Mouse (Mus musculus): ENCODE data around the gene Il22ra1. TPM values are rescaled to one million over a fixed set of nuclear protein-coding genes. Genes with fewer than 3 reads are reported as not detected.
A peak's percentile ranks its signal among the peaks of the same experiment; 100 is the strongest.

Il22ra1 gene
- polyA plus RNA-seq, 1 experiment from 2014 or later, result 0.39 TPM

- DNase-seq (no peak), ATAC-seq (no peak)
- Histone ChIP-seq H3K4me1 (ENCODE audit: insufficient read depth) (no peaks in the 10 kb centered on the region; the same call in none of the 2 replicates), H3K27me3 (ENCODE audit: insufficient read depth, low read length) (no peaks in the 10 kb centered on the region), H3K36me3 (replicated peaks; ENCODE audit: insufficient read depth, low read length) (no peaks in the 10 kb centered on the region), H3K4me3 (ENCODE audit: low read depth, low read length) (no peak overlapping the region), H3K27ac (ENCODE audit: low read depth) (no peak overlapping the region), H3K9ac (replicated peaks) (no peak overlapping the region), H3K9me3 (ENCODE audit: low read length) (no peaks in the 10 kb centered on the region), H3K4me2 (ENCODE audit: low read depth, low read length) (no peak overlapping the region)
- TF ChIP-seq CTCF (IDR thresholded peaks at IDR 0.05; ENCODE audit: low read depth), result 0 out of 2 replicates have a peak, but pooled peaks have one; percentile 28
- no peak for TF ChIP-seq EP300 (IDR thresholded peaks at IDR 0.05; ENCODE audit: low read depth)
- 74% methylated on average over 8 of the region's 8 CpGs for WGBS (ENCODE audit: insufficient replicate concordance)
Observed at GRCm38 (mm10) chr4:135750896-135751295, 22.9 kb downstream of the Il22ra1 start.

DNA sequence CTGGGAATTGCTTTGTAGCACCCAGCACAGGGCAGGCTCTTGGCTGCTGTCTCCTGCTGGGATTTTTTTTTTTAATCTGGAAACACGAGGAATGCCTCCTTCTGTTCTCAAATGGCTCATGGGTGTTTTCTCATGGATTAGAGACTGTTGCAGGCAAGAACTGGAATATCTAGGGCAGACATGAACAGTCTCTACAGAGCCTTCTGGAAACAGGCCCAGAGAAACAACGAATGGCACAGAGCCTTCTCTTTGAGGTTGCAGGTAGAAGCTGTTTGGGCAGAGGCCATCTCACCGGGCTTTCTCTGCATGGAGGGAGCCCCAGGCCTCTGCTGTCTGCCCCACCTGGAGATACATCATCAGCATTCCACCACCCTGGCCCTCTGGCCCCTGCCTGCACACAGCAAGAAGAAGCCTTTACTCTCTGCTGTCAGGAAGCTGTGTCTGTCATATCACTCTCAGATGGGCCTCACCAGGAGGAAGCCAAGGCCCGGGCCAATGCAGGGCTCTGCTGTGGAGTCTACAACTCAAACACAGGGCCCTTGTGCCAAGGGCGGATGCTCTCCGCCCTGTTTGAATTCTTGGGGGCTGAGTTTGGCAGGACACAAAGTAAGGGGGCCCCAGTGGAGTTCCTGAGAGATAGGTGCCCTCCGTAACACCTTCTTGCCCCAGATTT lies 24.3 kb downstream of the Il22ra1 start:
- Histone ChIP-seq H3K9ac (replicated peaks) (0 out of 2 replicates have a peak overlapping the region, but pooled peaks have one; percentile 1), H3K4me3 (ENCODE audit: low read depth, low read length) (no peak overlapping the region), H3K27me3 (ENCODE audit: insufficient read depth, low read length) (no peaks in the 10 kb centered on the region), H3K9me3 (ENCODE audit: low read length) (no peaks in the 10 kb centered on the region), H3K4me1 (ENCODE audit: insufficient read depth) (no peaks in the 10 kb centered on the region; the same call in 1 of the 2 replicates), H3K27ac (ENCODE audit: low read depth) (peak overlapping the region; percentile 83), H3K4me2 (ENCODE audit: low read depth, low read length) (no peak overlapping the region), H3K36me3 (replicated peaks; ENCODE audit: insufficient read depth, low read length) (no peaks in the 10 kb centered on the region)
- peak; percentile 74 for ATAC-seq
- DNase-seq, result no peak
- 50% methylated on average over 7 of the region's 7 CpGs for WGBS (ENCODE audit: insufficient replicate concordance)
- TF ChIP-seq EP300 (IDR thresholded peaks at IDR 0.05; ENCODE audit: low read depth) (no peak), CTCF (IDR thresholded peaks at IDR 0.05; ENCODE audit: low read depth) (no peak)

DNA sequence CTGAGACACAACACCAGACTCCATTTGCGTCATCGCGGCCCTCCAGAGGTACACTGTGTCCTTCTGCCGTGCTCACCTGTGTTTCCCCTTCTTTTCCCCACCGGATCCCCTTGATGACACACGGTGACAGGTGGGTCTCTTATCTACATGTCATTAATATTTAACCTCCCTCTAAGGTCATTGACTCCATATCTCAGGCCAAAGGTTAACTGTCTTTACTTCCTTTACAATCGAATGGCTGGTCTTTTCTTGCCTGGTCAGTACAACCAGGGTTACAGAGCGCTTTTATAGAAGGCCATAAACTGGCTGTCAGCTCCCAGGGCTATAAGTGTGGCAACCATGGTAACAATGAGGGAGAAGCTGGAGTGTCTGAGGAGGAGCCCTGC lies 24.8 kb downstream of the Il22ra1 start:
- peak; percentile 53 for DNase-seq
- Histone ChIP-seq H3K4me1 (ENCODE audit: insufficient read depth) (no peaks in the 10 kb centered on the region; the same call in 1 of the 2 replicates), H3K27me3 (ENCODE audit: insufficient read depth, low read length) (no peaks in the 10 kb centered on the region), H3K9ac (replicated peaks) (peak overlapping the region; percentile 30; the same call in 1 of the 2 replicates), H3K9me3 (ENCODE audit: low read length) (no peaks in the 10 kb centered on the region), H3K4me3 (ENCODE audit: low read depth, low read length) (no peak overlapping the region), H3K4me2 (ENCODE audit: low read depth, low read length) (0 out of 2 replicates have a peak overlapping the region, but pooled peaks have one; percentile 15), H3K27ac (ENCODE audit: low read depth) (peak overlapping the region; percentile 83), H3K36me3 (replicated peaks; ENCODE audit: insufficient read depth, low read length) (no peaks in the 10 kb centered on the region)
- TF ChIP-seq EP300 (IDR thresholded peaks at IDR 0.05; ENCODE audit: low read depth) (peak; percentile 81), CTCF (IDR thresholded peaks at IDR 0.05; ENCODE audit: low read depth) (no peak)
- WGBS (ENCODE audit: insufficient replicate concordance), result 55% methylated on average over 8 of the region's 8 CpGs
- peak; percentile 96 for ATAC-seq

DNA sequence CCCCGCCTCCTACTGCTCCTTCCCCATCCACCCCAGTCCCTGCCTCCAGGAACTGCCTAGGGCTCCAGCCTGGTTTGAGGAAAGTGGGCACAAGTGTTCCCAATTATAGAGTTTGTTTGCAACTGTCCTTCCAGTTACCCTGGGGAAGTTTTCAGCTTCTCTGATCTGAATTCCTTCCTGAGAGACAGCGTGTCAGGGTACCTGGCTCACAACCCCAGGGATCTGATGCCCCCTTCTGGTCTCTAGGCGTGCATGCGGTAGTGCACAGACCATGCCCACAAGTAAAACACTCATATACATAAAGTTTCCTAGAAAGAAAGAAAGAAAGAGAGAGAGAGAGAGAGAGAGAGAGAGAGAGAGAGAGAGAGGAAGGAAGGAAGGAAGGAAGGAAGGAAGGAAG lies 30.4 kb downstream of the Il22ra1 start:
- Histone ChIP-seq H3K27me3 (ENCODE audit: insufficient read depth, low read length) (no peaks in the 10 kb centered on the region), H3K9ac (replicated peaks) (no peak overlapping the region), H3K27ac (ENCODE audit: low read depth) (no peak overlapping the region), H3K9me3 (ENCODE audit: low read length) (no peaks in the 10 kb centered on the region), H3K4me1 (ENCODE audit: insufficient read depth) (peaks cover 3% of the 10 kb centered on the region), H3K4me3 (ENCODE audit: low read depth, low read length) (no peak overlapping the region), H3K4me2 (ENCODE audit: low read depth, low read length) (no peak overlapping the region), H3K36me3 (replicated peaks; ENCODE audit: insufficient read depth, low read length) (no peaks in the 10 kb centered on the region)
- TF ChIP-seq EP300 (IDR thresholded peaks at IDR 0.05; ENCODE audit: low read depth), result no peak
- peak; percentile 61 for TF ChIP-seq CTCF (IDR thresholded peaks at IDR 0.05; ENCODE audit: low read depth)
- ATAC-seq, result peak; percentile 47; the same call in 1 of the 2 replicates
- no peak for DNase-seq
- 38% methylated on average over 4 of the region's 4 CpGs for WGBS (ENCODE audit: insufficient replicate concordance)

DNA sequence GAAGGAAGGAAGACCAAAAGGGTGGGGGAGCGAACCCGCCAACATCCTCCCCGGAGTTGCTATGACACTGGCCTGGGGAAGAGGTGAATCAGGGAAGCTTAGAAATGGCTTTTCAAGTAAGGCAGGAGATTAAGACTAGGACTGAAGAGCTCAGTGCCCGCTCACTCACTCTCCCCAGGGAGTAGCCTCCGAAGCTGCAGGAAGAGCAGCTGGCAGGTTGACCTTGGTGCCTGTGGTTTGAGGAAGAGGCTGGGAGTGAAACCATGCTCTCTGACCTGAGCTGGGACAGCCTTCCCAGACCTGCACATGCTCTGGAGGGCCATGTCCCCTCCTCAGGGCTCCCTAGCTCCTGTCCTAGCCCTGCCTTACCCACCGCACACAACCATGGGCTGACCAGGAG lies 30.9 kb downstream of the Il22ra1 start:
- no peak overlapping the region for H3K4me2 ChIP-seq (ENCODE audit: low read depth, low read length)
- no peak overlapping the region for H3K4me3 ChIP-seq (ENCODE audit: low read depth, low read length)
- 49% methylated on average over 6 of the region's 6 CpGs for WGBS (ENCODE audit: insufficient replicate concordance)
- H3K27ac ChIP-seq (ENCODE audit: low read depth), result no peak overlapping the region
- H3K4me1 ChIP-seq (ENCODE audit: insufficient read depth), result peaks cover 3% of the 10 kb centered on the region
- no peaks in the 10 kb centered on the region for H3K36me3 ChIP-seq (replicated peaks; ENCODE audit: insufficient read depth, low read length)
- no peak for TF ChIP-seq CTCF (IDR thresholded peaks at IDR 0.05; ENCODE audit: low read depth)
- TF ChIP-seq EP300 (IDR thresholded peaks at IDR 0.05; ENCODE audit: low read depth), result no peak
- H3K9ac ChIP-seq (replicated peaks), result no peak overlapping the region
- no peaks in the 10 kb centered on the region for H3K27me3 ChIP-seq (ENCODE audit: insufficient read depth, low read length)
- ATAC-seq (no peak), DNase-seq (no peak)
- H3K9me3 ChIP-seq (ENCODE audit: low read length), result no peaks in the 10 kb centered on the region

- Histone ChIP-seq H3K9me3 (ENCODE audit: low read length) (no peaks in the 10 kb centered on the region), H3K27me3 (ENCODE audit: insufficient read depth, low read length) (no peaks in the 10 kb centered on the region), H3K4me2 (ENCODE audit: low read depth, low read length) (no peak within 1 kb of the TSS), H3K27ac (ENCODE audit: low read depth) (no peak within 1 kb of the TSS), H3K9ac (replicated peaks) (no peak within 1 kb of the TSS), H3K36me3 (replicated peaks; ENCODE audit: insufficient read depth, low read length) (no peaks in the 10 kb centered on the region), H3K4me1 (ENCODE audit: insufficient read depth) (peaks cover 3% of the 10 kb centered on the region), H3K4me3 (ENCODE audit: low read depth, low read length) (no peak within 1 kb of the TSS)
- WGBS (ENCODE audit: insufficient replicate concordance), result 52% methylated on average over 10 of the region's 10 CpGs
- ATAC-seq, result no peak
- no peak for DNase-seq
- TF ChIP-seq EP300 (IDR thresholded peaks at IDR 0.05; ENCODE audit: low read depth), result no peak
- no peak for TF ChIP-seq CTCF (IDR thresholded peaks at IDR 0.05; ENCODE audit: low read depth)
Observed at GRCm38 (mm10) chr4:135759356-135759976, 31.5 kb downstream of the Il22ra1 start, which contains the start of gene Myom3. Gene Myom3 (plus strand): TSS chr4:135759715.
